Mouse (Mus musculus) stomach, postnatal 0 days (tissue): ENCODE results near the gene Vps33b.

Experiments used
- CTCF ChIP-seq: IDR thresholded peaks from 2 replicates; pipeline ENCODE4 v1.5.1; 2016; ENCODE audit warnings: antibody characterized with exemption, low read depth, mild to moderate bottlenecking, moderate library complexity
- EP300 ChIP-seq: optimal IDR thresholded peaks from 2 replicates; pipeline ENCODE3; 2016; ENCODE audit warnings: antibody characterized with exemption

DNA sequence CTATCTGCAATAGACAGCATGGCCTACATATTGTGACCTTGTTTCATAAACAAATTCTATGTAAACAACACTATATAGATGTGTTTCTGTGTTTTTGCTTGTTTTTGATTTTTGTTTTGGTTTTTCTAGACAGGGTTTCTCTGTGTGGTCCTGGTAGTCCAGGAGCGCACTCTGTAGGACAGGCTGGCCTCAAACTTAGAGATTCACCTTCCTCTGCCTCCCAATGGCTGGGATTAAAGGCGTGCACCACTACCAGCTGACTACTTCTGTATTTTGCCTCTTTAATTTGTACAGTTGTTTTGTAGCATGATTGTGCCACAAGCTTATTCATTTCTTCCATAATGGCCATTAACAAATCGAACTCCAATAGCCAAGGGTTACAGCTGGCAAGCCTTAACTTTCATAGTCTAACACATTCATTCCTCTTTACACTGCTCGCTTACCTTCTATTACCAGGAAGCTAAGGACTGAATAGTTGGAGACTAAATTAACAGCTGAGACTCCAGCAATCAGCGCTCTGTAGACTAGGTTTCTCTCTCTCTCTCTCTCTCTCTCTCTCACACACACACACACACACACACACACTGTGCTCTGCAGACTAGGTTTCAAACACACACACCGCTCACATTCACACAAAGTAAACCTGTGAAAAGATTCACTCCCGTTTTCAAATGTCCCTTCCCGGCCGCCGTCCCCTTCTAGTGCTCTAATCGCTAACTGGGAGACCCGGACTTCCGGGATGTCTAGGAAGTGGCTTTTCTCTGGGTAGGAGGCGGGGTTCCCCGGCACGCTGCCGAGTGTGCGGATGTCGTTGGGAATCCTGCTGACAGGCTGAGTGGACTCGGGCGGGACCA, at the start of gene Vps33b:
- TF ChIP-seq CTCF: peak; percentile 3; the same call in 1 of the 2 replicates
- peak; percentile 55 for TF ChIP-seq EP300
